Mouse (Mus musculus): ENCODE measurements around the gene Fen1. TPM values are rescaled to one million over a fixed set of nuclear protein-coding genes. Genes with fewer than 3 reads are reported as not detected.

The Fen1 gene
- polyA plus RNA-seq, 1 experiment = 22.1 TPM

DNA sequence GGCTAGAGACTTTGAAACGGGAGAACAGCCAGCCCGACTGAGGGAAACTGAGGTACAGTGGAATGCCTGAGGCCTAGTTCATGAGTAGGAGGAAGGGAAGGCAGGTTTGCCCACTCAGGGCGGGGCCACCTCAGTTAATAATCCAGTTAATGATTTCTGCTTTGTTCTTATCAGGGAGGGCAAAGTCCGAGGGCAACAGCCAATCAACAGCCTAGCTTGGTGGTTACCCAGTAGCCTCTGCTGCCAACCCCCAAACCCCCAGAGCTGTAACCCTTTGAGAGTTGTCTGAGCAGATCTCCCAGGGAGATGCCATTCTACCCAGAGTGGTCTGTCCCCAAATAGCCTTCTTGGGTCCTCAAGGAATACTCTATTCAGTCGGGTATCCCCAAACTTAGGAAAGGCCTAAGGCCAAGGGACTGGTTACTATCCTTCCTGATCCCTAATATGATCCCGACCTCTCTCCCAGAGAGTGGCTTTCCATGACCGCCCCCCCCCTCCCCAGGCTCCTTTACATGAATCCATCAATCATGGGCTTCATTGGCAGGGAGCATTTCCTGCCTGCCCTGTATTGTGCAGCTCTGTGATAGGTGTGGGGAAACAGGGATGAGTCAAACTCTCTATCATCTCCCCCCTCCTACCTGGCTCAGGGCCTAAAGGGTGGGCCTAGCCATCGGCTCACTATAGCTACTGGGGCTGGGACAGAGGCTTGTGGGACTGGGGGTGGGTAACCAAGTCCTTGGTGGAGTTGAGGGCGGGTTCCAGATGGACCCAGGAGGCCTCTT is 32.0 kb upstream of the Fen1 start:
- H3K4me1 ChIP-seq (ENCODE audit: control insufficient read depth, insufficient read depth, low read length) = no peaks in the 10 kb centered on the region
- TF ChIP-seq CTCF (IDR thresholded peaks at IDR 0.05; ENCODE audit: borderline replicate concordance, insufficient read depth, low read length) (no peak), POLR2A (IDR thresholded peaks at IDR 0.05; ENCODE audit: low read depth, low read length) (no peak)
- H3K27ac ChIP-seq (ENCODE audit: insufficient read depth, low read length) = no peak overlapping the region
- no peak overlapping the region for H3K4me3 ChIP-seq (ENCODE audit: insufficient read depth, low read length)

DNA sequence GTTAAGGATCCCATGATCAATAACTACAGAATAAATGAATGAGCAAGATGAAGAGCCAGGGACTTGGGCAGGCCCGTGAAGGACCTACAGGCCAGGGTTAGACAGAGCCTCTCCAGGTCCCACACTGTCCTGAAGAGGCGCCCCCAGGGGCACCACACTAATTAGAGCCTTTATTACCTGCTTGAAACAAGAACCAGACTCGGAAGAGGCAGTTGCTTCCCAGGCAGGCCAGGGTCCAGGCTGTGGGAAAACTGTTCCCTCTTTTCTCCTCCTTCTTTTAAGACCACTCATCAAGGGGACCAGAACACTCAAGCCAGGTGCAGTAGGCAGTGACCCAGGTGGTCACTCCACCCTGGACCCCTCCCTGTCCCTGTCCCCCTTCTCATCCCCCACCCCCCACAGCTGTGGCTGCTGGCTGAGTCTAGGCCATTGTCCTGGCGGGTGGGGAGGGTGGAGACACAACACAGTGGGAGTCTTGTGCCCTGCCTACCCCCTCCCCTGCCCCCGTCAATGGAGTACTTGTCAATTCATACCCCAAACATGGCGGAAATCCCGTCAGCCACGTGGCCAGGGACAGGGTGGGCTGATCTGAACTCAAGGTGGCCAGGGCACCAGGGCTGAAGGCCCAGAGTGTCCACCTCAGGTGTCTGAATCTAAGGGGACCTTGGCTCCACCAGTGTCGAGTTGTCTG is 28.5 kb upstream of the Fen1 start:
- H3K4me3 ChIP-seq (ENCODE audit: insufficient read depth, low read length) = no peak overlapping the region
- H3K4me1 ChIP-seq (ENCODE audit: control insufficient read depth, insufficient read depth, low read length) = no peaks in the 10 kb centered on the region
- TF ChIP-seq CTCF (IDR thresholded peaks at IDR 0.05; ENCODE audit: borderline replicate concordance, insufficient read depth, low read length) = no peak
- no peak for TF ChIP-seq POLR2A (IDR thresholded peaks at IDR 0.05; ENCODE audit: low read depth, low read length)
- no peak overlapping the region for H3K27ac ChIP-seq (ENCODE audit: insufficient read depth, low read length)

DNA sequence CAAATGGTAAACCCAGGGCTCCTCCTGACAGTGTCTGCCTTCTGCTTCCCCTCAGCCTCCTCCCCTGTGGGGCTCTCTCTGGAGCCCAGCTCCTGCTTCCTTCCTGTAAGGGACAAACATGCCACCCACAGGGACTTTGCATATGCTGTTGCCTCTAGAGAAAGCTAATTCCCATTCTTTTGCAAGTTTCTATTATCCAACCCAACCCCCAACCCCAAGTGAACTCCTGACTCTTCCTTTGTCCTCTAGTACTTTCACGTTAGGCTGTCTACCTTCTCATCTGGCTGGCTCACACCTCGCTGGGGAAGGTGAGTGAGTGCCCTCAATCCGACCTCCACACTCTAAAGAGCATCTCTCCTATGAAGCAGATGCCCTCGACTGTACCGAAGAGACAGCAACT is 27.9 kb upstream of the Fen1 start:
- TF ChIP-seq CTCF (IDR thresholded peaks at IDR 0.05; ENCODE audit: borderline replicate concordance, insufficient read depth, low read length) (no peak), POLR2A (IDR thresholded peaks at IDR 0.05; ENCODE audit: low read depth, low read length) (no peak)
- no peak overlapping the region for H3K4me3 ChIP-seq (ENCODE audit: insufficient read depth, low read length)
- H3K27ac ChIP-seq (ENCODE audit: insufficient read depth, low read length) = no peak overlapping the region
- no peaks in the 10 kb centered on the region for H3K4me1 ChIP-seq (ENCODE audit: control insufficient read depth, insufficient read depth, low read length)

DNA sequence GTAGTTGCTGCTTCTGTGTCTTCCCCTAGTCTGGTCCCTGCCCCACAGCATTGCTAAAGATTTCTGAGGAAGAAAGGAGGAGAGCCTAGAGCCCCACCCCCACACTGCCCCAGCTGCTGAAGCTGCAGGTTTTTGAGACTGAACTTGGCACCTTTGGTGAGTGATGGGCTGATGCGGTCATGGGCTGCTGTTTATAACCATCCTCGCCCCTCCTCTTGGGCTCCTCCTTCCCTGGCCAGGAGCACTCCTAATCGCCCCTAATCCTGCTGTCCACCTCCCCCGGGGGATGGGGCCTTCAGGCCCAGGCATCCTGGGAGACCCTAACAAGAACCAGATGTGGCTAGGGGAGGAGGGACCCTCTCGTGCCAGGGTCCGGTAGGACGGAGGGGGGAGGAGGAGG is 27.0 kb upstream of the Fen1 start:
- TF ChIP-seq POLR2A (IDR thresholded peaks at IDR 0.05; ENCODE audit: low read depth, low read length) (no peak), CTCF (IDR thresholded peaks at IDR 0.05; ENCODE audit: borderline replicate concordance, insufficient read depth, low read length) (no peak)
- H3K27ac ChIP-seq (ENCODE audit: insufficient read depth, low read length) = no peak overlapping the region
- no peak overlapping the region for H3K4me3 ChIP-seq (ENCODE audit: insufficient read depth, low read length)
- no peaks in the 10 kb centered on the region for H3K4me1 ChIP-seq (ENCODE audit: control insufficient read depth, insufficient read depth, low read length)

DNA sequence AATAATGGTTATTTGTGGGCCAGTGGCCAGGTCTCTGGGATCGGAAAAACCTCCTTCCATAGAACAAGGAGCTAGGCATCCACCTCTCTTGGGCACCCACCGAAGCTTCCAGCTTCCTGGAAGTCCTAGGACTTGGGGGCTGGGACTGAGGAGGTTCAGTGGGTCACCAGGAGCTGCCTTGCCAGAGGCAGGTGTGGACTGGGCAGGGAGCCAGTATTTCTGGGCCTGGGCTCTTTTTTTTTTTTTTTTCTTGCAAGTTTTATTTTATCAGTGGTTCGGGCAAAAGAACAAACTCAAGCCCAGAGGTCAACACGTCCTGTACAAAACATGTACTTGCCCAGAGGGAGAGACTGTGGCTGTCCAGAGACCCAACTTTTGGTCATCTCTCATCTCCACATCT is 21.8 kb upstream of the Fen1 start:
- no peak overlapping the region for H3K4me3 ChIP-seq (ENCODE audit: insufficient read depth, low read length)
- H3K4me1 ChIP-seq (ENCODE audit: control insufficient read depth, insufficient read depth, low read length) = no peaks in the 10 kb centered on the region
- H3K27ac ChIP-seq (ENCODE audit: insufficient read depth, low read length) = no peak overlapping the region
- TF ChIP-seq POLR2A (IDR thresholded peaks at IDR 0.05; ENCODE audit: low read depth, low read length) (no peak), CTCF (IDR thresholded peaks at IDR 0.05; ENCODE audit: borderline replicate concordance, insufficient read depth, low read length) (no peak)

DNA sequence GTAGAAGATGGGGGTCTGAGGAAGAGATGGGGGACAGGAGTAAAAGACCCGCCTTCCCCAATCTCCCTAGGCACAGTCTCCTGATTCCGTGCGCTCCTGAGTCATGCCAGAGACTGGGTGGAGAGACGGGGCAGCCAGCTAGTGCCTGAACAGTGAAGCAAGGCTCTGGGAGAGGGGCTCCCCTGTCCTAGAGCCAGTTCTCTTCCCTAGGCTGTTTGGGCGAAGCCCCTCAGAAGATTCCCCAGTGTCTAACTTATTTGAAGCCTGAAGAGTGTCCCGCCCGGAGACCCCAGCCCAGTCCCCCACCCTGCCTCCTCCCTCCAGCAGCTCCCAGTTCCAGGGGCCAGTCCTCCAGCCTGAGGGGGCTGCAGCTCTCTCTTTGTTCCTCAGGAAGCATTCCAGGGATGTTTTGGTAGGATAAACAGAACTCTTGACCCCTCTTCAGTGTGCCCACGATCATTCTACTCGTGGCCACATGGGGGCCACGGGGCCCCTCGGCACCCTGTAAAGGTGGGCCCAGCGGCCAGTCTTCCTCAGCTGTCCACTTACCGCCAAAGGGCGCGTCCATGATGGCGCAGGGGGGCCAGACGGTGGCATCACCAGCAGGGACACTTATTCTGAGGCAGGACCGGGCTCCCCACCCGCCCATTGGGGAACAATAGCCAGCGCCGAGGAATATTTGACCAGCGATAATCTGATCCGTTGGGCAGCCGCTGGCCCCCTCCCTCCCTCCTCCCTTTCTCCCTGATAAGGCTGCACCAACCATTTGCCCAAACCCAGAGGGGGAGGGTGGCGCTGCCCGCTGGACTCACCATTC is 20.9 kb upstream of the Fen1 start:
- TF ChIP-seq POLR2A (IDR thresholded peaks at IDR 0.05; ENCODE audit: low read depth, low read length) (no peak), CTCF (IDR thresholded peaks at IDR 0.05; ENCODE audit: borderline replicate concordance, insufficient read depth, low read length) (no peak)
- no peak overlapping the region for H3K27ac ChIP-seq (ENCODE audit: insufficient read depth, low read length)
- no peak overlapping the region for H3K4me3 ChIP-seq (ENCODE audit: insufficient read depth, low read length)

DNA sequence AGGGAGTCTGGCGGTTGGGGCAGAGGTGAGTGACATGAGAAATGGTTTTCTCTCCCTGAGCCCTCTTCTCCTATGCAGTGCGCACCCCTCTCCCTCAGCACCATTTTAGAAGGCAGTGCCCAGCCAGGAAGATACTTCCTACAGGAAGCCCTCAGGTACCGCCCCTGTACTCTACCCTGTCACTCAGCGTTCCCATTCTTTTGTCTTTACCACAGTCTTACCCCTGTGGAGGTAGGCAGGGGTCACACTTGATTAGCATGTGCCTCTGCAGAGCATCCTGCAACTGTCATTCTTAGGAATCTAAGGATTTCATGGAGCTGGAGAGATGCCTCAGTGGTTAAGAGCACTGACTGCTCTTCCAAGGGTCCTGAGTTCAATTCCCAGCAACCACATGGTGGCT is 19.6 kb upstream of the Fen1 start:
- TF ChIP-seq CTCF (IDR thresholded peaks at IDR 0.05; ENCODE audit: borderline replicate concordance, insufficient read depth, low read length) = no peak
- no peak for TF ChIP-seq POLR2A (IDR thresholded peaks at IDR 0.05; ENCODE audit: low read depth, low read length)

More for the DNA sequence above, 20.9 kb upstream of the Fen1 start:
- no peaks in the 10 kb centered on the region for H3K4me1 ChIP-seq (ENCODE audit: control insufficient read depth, insufficient read depth, low read length)

DNA sequence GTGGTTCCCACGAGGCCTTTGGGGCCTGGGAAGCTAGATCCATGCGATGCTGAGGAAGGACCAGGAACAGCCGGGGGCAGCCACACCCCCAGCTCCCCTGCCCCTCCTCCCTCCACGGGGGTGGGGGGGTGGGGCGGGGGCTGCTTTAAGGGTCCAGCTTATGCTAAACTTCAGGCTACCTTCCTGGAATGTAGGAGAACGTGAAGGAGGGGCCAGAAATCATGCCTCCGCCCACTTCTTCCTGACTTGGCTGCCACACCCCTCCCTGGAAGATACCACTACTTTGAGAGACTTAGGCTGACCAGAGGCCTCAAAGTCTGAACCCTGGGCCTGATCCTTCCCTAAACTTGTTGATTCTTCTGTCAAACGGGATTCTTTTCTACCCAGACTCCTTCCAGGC is 18.7 kb upstream of the Fen1 start:
- no peak for TF ChIP-seq POLR2A (IDR thresholded peaks at IDR 0.05; ENCODE audit: low read depth, low read length)
- no peak for TF ChIP-seq CTCF (IDR thresholded peaks at IDR 0.05; ENCODE audit: borderline replicate concordance, insufficient read depth, low read length)
- Histone ChIP-seq H3K4me1 (ENCODE audit: control insufficient read depth, insufficient read depth, low read length) (no peaks in the 10 kb centered on the region), H3K27ac (ENCODE audit: insufficient read depth, low read length) (no peak overlapping the region), H3K4me3 (ENCODE audit: insufficient read depth, low read length) (no peak overlapping the region)

More for the DNA sequence above, 19.6 kb upstream of the Fen1 start:
- Histone ChIP-seq H3K4me1 (ENCODE audit: control insufficient read depth, insufficient read depth, low read length) (no peaks in the 10 kb centered on the region), H3K4me3 (ENCODE audit: insufficient read depth, low read length) (no peak overlapping the region), H3K27ac (ENCODE audit: insufficient read depth, low read length) (no peak overlapping the region)

DNA sequence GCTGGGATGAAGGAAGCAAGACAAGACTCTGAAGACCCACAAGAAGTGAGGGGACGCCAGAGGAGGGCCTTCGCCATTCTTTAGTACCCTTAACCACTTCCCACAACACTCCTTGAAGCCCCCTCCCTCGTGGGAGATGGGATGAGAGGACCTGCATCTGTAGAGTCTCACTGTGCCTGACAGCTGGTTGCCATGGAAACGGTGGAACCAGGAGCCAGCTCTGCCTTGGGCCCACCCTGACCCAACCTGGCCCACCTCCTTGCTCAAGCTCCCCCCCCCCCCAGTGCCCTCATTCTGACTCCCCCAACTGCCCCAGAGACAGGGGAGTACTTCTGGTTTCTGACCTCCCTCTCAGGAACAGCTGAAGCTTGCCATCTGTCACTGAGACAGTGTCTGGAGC is 17.6 kb upstream of the Fen1 start:
- Histone ChIP-seq H3K4me3 (ENCODE audit: insufficient read depth, low read length) (no peak overlapping the region), H3K4me1 (ENCODE audit: control insufficient read depth, insufficient read depth, low read length) (no peaks in the 10 kb centered on the region), H3K27ac (ENCODE audit: insufficient read depth, low read length) (no peak overlapping the region)
- TF ChIP-seq CTCF (IDR thresholded peaks at IDR 0.05; ENCODE audit: borderline replicate concordance, insufficient read depth, low read length) (no peak), POLR2A (IDR thresholded peaks at IDR 0.05; ENCODE audit: low read depth, low read length) (no peak)
